Mouse (Mus musculus): ENCODE data around the gene Prph.

DNA sequence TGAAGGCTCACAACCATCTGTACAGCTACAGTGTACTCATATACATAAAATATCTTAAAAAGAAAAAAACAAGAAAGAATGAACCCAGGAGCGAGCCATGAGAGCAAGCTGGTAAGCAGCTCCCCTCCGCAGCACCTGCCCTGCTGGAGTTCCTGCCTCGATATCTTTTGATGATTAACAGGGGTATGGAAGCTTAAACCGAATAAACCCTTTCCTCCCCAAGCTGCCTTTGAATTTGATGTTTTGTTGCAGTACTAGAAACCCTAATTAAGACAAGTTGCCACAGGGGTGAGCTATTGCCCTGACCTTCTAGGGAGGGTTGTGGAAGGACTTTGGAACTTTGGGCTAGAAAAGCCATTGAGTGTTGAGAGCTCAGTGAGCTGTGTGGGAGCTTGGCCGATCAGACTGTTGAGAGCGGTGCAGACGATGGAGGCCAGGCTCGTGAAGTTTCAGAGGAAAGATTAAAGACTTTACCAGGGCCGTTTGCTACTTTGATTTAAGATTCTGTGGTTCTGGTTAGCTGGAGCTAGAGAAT lies 40.4 kb upstream of the Prph start:
- TF ChIP-seq POLR2A (IDR thresholded peaks at IDR 0.05; ENCODE audit: low read depth, low read length) (no peak), CTCF (IDR thresholded peaks at IDR 0.05; ENCODE audit: borderline replicate concordance, insufficient read depth, low read length) (no peak)

Data from embryonic fibroblast, embryonic 13.5 days (primary cell).